Mouse (Mus musculus) C2C12 (cell line): ENCODE results near the gene Prkce. TPM values are rescaled to one million over a fixed set of nuclear protein-coding genes. Genes with fewer than 3 reads are reported as not detected.

Experiments
- H3K27me3 ChIP-seq: one replicate; pipeline ENCODE4 v1.6.1; 2011; ENCODE audit not compliant: control insufficient read depth, insufficient read depth, insufficient read length
- H3K36me3 ChIP-seq: one replicate; pipeline ENCODE4 v1.6.1; 2011; ENCODE audit not compliant: control insufficient read depth, insufficient read depth
- H3K4me3 ChIP-seq: one replicate; pipeline ENCODE4 v1.5.1; 2011; ENCODE audit warnings: mild to moderate bottlenecking, control low read depth; ENCODE audit not compliant: poor library complexity, insufficient read depth, severe bottlenecking
- H3K79me2 ChIP-seq: one replicate; pipeline ENCODE4 v1.6.1; 2011; ENCODE audit not compliant: control insufficient read depth, insufficient read depth
- H3K79me3 ChIP-seq: one replicate; pipeline ENCODE4 v1.6.1; 2011; ENCODE audit warnings: low read depth, control low read depth
- H3ac ChIP-seq: one replicate; pipeline ENCODE3; 2011; ENCODE audit warnings: low read depth; ENCODE audit not compliant: control insufficient read depth, insufficient read length
- CEBPB ChIP-seq: IDR thresholded peaks from one replicate; pipeline ENCODE4 v1.6.1; 2011; ENCODE audit warnings: low read depth, mild to moderate bottlenecking, control low read depth, moderate library complexity
- CTCF ChIP-seq: IDR thresholded peaks from one replicate; pipeline ENCODE4 v1.5.1; 2011; ENCODE audit not compliant: control insufficient read depth, insufficient read depth, insufficient read length
- FOSL1 ChIP-seq: IDR thresholded peaks from one replicate; pipeline ENCODE4 v1.8.0; 2011; ENCODE audit warnings: mild to moderate bottlenecking, low read length; ENCODE audit not compliant: poor library complexity, insufficient read depth, severe bottlenecking
- MAX ChIP-seq: IDR thresholded peaks from one replicate; pipeline ENCODE4 v1.6.1; 2011; ENCODE audit warnings: mild to moderate bottlenecking, control low read depth
- MYOD1 ChIP-seq: IDR thresholded peaks from one replicate; pipeline ENCODE4 v1.6.1; 2011; ENCODE audit warnings: low read depth; ENCODE audit not compliant: control insufficient read depth, insufficient read length
- MYOG ChIP-seq: IDR thresholded peaks from one replicate; pipeline ENCODE4 v1.6.1; 2011; ENCODE audit not compliant: control insufficient read depth, insufficient read length; ENCODE audit errors: extremely low read depth
- USF1 ChIP-seq: IDR thresholded peaks from one replicate; pipeline ENCODE4 v1.6.1; 2011; ENCODE audit warnings: low read depth, mild to moderate bottlenecking, control low read depth, moderate library complexity
- polyA plus RNA-seq: library from polyadenylated mRNA; unstranded; fragments of >200 nt; fragmentation: generic; extraction: Trizol; gene quantifications from one replicate; pipeline ENCODE4 v1.2.1, GENCODE M21; 2012; ENCODE audit warnings: missing spikeins

The Prkce gene
- polyA plus RNA-seq, 1 experiment = 1.4 TPM

- TF ChIP-seq CEBPB = no peak
- TF ChIP-seq USF1 = no peak
- no peak for TF ChIP-seq MYOD1
- Histone ChIP-seq H3K27me3 (no peaks in the 10 kb centered on the region), H3K36me3 (no peaks in the 10 kb centered on the region), H3ac (no peak overlapping the region), H3K4me3 (no peak overlapping the region), H3K79me3 (no peaks in the 10 kb centered on the region), H3K79me2 (no peaks in the 10 kb centered on the region)
These were observed 167.4 kb downstream of the Prkce start for GRCm38 (mm10) chr17:86334990-86335389.

DNA sequence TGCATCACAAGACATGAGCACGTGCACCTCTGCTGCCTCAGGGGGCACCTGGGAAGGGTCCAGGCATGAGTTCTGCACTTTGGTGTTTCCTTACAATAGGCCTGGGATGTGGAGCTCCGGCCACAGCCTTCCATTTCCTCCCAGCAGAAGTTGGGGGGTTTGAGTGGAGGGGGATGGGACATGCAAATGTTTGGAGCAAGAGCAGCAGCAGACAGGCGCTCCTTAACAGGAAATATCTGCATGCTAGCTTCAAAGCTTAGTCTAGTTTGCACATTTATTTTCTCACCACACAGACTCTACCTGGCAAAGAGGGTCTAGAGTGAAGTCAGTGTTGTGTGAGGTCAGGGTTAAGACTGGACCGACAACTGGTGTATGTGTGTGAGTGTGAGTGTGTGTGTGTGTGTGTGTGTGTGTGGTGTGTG is 169.1 kb downstream of the Prkce start:
- no peaks in the 10 kb centered on the region for H3K27me3 ChIP-seq
- TF ChIP-seq FOSL1 (no peak), CTCF (no peak), MAX (no peak), USF1 (no peak), MYOG (no peak), MYOD1 (no peak), CEBPB (no peak)
- H3K79me3 ChIP-seq = no peaks in the 10 kb centered on the region
- H3K4me3 ChIP-seq = no peak overlapping the region
- H3ac ChIP-seq = no peak overlapping the region
- no peaks in the 10 kb centered on the region for H3K36me3 ChIP-seq
- H3K79me2 ChIP-seq = no peaks in the 10 kb centered on the region

- H3K27me3 ChIP-seq = no peaks in the 10 kb centered on the region
These were observed 169.5 kb downstream of the Prkce start for GRCm38 (mm10) chr17:86337076-86337475.

GRCm38 (mm10) chr17:86338328-86338727 is 170.7 kb downstream of the Prkce start:
- Histone ChIP-seq H3K4me3 (no peak overlapping the region), H3ac (no peak overlapping the region), H3K79me3 (no peaks in the 10 kb centered on the region), H3K36me3 (no peaks in the 10 kb centered on the region), H3K27me3 (no peaks in the 10 kb centered on the region), H3K79me2 (no peaks in the 10 kb centered on the region)
- TF ChIP-seq CEBPB = no peak
- no peak for TF ChIP-seq USF1
- TF ChIP-seq FOSL1 = no peak
- no peak for TF ChIP-seq CTCF
- TF ChIP-seq MYOD1 = no peak
- TF ChIP-seq MYOG = no peak
- no peak for TF ChIP-seq MAX

More at GRCm38 (mm10) chr17:86337076-86337475, 169.5 kb downstream of the Prkce start:
- Histone ChIP-seq H3K79me3 (no peaks in the 10 kb centered on the region), H3ac (no peak overlapping the region), H3K79me2 (no peaks in the 10 kb centered on the region), H3K36me3 (no peaks in the 10 kb centered on the region), H3K4me3 (no peak overlapping the region)
- TF ChIP-seq CTCF (no peak), MAX (no peak), MYOD1 (no peak), FOSL1 (no peak), USF1 (no peak), CEBPB (no peak), MYOG (no peak)

- H3K4me3 ChIP-seq = no peak overlapping the region
- no peaks in the 10 kb centered on the region for H3K27me3 ChIP-seq
- H3K79me2 ChIP-seq = no peaks in the 10 kb centered on the region
- TF ChIP-seq CEBPB (no peak), MYOD1 (no peak), USF1 (no peak), CTCF (no peak), MAX (no peak), MYOG (no peak), FOSL1 (no peak)
- no peaks in the 10 kb centered on the region for H3K36me3 ChIP-seq
- H3K79me3 ChIP-seq = no peaks in the 10 kb centered on the region
- no peak overlapping the region for H3ac ChIP-seq
These were observed 176.4 kb downstream of the Prkce start for GRCm38 (mm10) chr17:86344032-86344431.

GRCm38 (mm10) chr17:86345234-86346005 is 177.8 kb downstream of the Prkce start:
- no peaks in the 10 kb centered on the region for H3K79me2 ChIP-seq
- no peaks in the 10 kb centered on the region for H3K36me3 ChIP-seq
- H3K4me3 ChIP-seq = no peak overlapping the region
- TF ChIP-seq MYOG (no peak), FOSL1 (no peak), USF1 (no peak), MYOD1 (no peak), CTCF (no peak), CEBPB (no peak), MAX (no peak)
- no peaks in the 10 kb centered on the region for H3K79me3 ChIP-seq
- H3ac ChIP-seq = no peak overlapping the region
- no peaks in the 10 kb centered on the region for H3K27me3 ChIP-seq
